Mouse (Mus musculus) layer of hippocampus, adult 2 months (tissue): ENCODE measurements around the gene Gm26566. TPM values are rescaled to one million over a fixed set of nuclear protein-coding genes. Genes with fewer than 3 reads are reported as not detected.
A peak's percentile ranks its signal among the peaks of the same experiment; 100 is the strongest.

Experiments
- DNase-seq, 2 experiments: peaks; one replicate each; pipeline ENCODE4 v3.0.0; 2022; ENCODE audit warnings: low spot score in 2 of 2
- H3K27ac ChIP-seq: fragments of 200-600 bp; 2 replicates; pipeline ENCODE4 v1.8.1; 2022
- H3K4me3 ChIP-seq: fragments of 200-600 bp; 2 replicates; pipeline ENCODE4 v1.8.1; 2022; ENCODE audit warnings: mild to moderate bottlenecking
- CTCF ChIP-seq: fragments of 200-600 bp; conservative IDR thresholded peaks from 2 replicates; pipeline ENCODE4 v1.8.1; 2022; ENCODE audit warnings: antibody characterized with exemption, mild to moderate bottlenecking, moderate library complexity
- total RNA-seq, 2 experiments: library from RNA; stranded (reverse); gene quantifications; 2 replicates each; pipeline ENCODE4 v1.2.3; 2021

Gm26566 gene
- total RNA-seq, 2 experiments from 2014 or later: 1.3 to 1.5 TPM

- no peak for DNase-seq
- TF ChIP-seq CTCF: no peak
- H3K27ac ChIP-seq: no peak overlapping the region
- no peak overlapping the region for H3K4me3 ChIP-seq
These were observed 15.7 kb upstream of the Gm26566 start for GRCm38 (mm10) chr4:88705924-88706323.

- DNase-seq: no peak
- no peak for TF ChIP-seq CTCF
- H3K27ac ChIP-seq: no peak overlapping the region
These were observed 14.3 kb upstream of the Gm26566 start for GRCm38 (mm10) chr4:88707128-88707826.

GRCm38 (mm10) chr4:88714281-88714680, 7.3 kb upstream of the Gm26566 start:
- no peak overlapping the region for H3K27ac ChIP-seq
- TF ChIP-seq CTCF: no peak

More at GRCm38 (mm10) chr4:88707128-88707826, 14.3 kb upstream of the Gm26566 start:
- H3K4me3 ChIP-seq: no peak overlapping the region

GRCm38 (mm10) chr4:88715059-88715458, 6.5 kb upstream of the Gm26566 start:
- DNase-seq: no peak
- no peak overlapping the region for H3K4me3 ChIP-seq
- no peak for TF ChIP-seq CTCF
- H3K27ac ChIP-seq: no peak overlapping the region

More at GRCm38 (mm10) chr4:88714281-88714680, 7.3 kb upstream of the Gm26566 start:
- no peak for DNase-seq
- H3K4me3 ChIP-seq: no peak overlapping the region

GRCm38 (mm10) chr4:88718715-88719114, 2.9 kb upstream of the Gm26566 start:
- TF ChIP-seq CTCF: no peak
- no peak for DNase-seq
- Histone ChIP-seq H3K4me3 (peak overlapping the region; percentile 78), H3K27ac (no peak overlapping the region)

- no peak overlapping the region for H3K4me3 ChIP-seq
- TF ChIP-seq CTCF: no peak
- no peak overlapping the region for H3K27ac ChIP-seq
- no peak for DNase-seq
These were observed 2.0 kb downstream of the Gm26566 start for GRCm38 (mm10) chr4:88723497-88724090.

- no peak overlapping the region for H3K27ac ChIP-seq
- no peak overlapping the region for H3K4me3 ChIP-seq
- no peak for TF ChIP-seq CTCF
- DNase-seq: no peak
These were observed 5.1 kb downstream of the Gm26566 start for GRCm38 (mm10) chr4:88726727-88727126.

- peak; percentile 77 for TF ChIP-seq CTCF
- no peak overlapping the region for H3K27ac ChIP-seq
- no peak overlapping the region for H3K4me3 ChIP-seq
- no peak for DNase-seq
These were observed 5.7 kb downstream of the Gm26566 start for GRCm38 (mm10) chr4:88727324-88727723.

- H3K4me3 ChIP-seq: no peak overlapping the region
- peak in 1 of 2 experiments; percentile 56 for DNase-seq
These were observed 16.9 kb downstream of the Gm26566 start for GRCm38 (mm10) chr4:88738480-88738879.

GRCm38 (mm10) chr4:88739036-88739435, 17.4 kb downstream of the Gm26566 start:
- no peak for TF ChIP-seq CTCF
- Histone ChIP-seq H3K27ac (no peak overlapping the region), H3K4me3 (no peak overlapping the region)
- DNase-seq: no peak

More at GRCm38 (mm10) chr4:88738480-88738879, 16.9 kb downstream of the Gm26566 start:
- H3K27ac ChIP-seq: no peak overlapping the region
- peak; percentile 98 for TF ChIP-seq CTCF

- no peak for DNase-seq
- H3K27ac ChIP-seq: no peak overlapping the region
- no peak for TF ChIP-seq CTCF
These were observed 19.8 kb downstream of the Gm26566 start for GRCm38 (mm10) chr4:88741426-88741825.

GRCm38 (mm10) chr4:88742771-88743371, 21.3 kb downstream of the Gm26566 start:
- peak; percentile 56 for TF ChIP-seq CTCF

More at GRCm38 (mm10) chr4:88741426-88741825, 19.8 kb downstream of the Gm26566 start:
- no peak overlapping the region for H3K4me3 ChIP-seq

GRCm38 (mm10) chr4:88744207-88744606, 22.6 kb downstream of the Gm26566 start:
- Histone ChIP-seq H3K4me3 (no peak overlapping the region), H3K27ac (no peak overlapping the region)
- TF ChIP-seq CTCF: 0 out of 2 replicates have a peak, but pooled peaks have one; percentile 16
- DNase-seq: no peak

More at GRCm38 (mm10) chr4:88742771-88743371, 21.3 kb downstream of the Gm26566 start:
- DNase-seq: no peak
- no peak overlapping the region for H3K4me3 ChIP-seq
- no peak overlapping the region for H3K27ac ChIP-seq
